Mouse (Mus musculus) midbrain, embryonic 10.5 days (tissue): Measurements from ENCODE around the gene Slc48a1. TPM values are rescaled to one million over a fixed set of nuclear protein-coding genes. Genes with fewer than 3 reads are reported as not detected.

Source experiments
- DNase-seq: peaks from one replicate; pipeline ENCODE4 v3.0.0-alpha.2; 2017; ENCODE audit warnings: low spot score
- H3K27ac ChIP-seq: fragments of 300-500 bp; sonication (generic); replicated peaks from 2 replicates; pipeline ENCODE4 v1.5.1; 2016; ENCODE audit warnings: mild to moderate bottlenecking
- H3K27me3 ChIP-seq: fragments of 300-500 bp; sonication (generic); 2 replicates; pipeline ENCODE4 v1.6.1; 2016; ENCODE audit warnings: low read depth, mild to moderate bottlenecking; ENCODE audit not compliant: poor library complexity, severe bottlenecking
- H3K36me3 ChIP-seq: fragments of 300-500 bp; sonication (generic); 2 replicates; pipeline ENCODE4 v1.6.1; 2016; ENCODE audit warnings: mild to moderate bottlenecking, moderate library complexity
- H3K4me1 ChIP-seq: fragments of 300-500 bp; sonication (generic); 2 replicates; pipeline ENCODE4 v1.6.1; 2016
- H3K4me3 ChIP-seq: fragments of 300-500 bp; sonication (generic); 2 replicates; pipeline ENCODE4 v1.5.1; 2016; ENCODE audit warnings: mild to moderate bottlenecking, moderate library complexity
- H3K9me3 ChIP-seq: fragments of 300-500 bp; sonication (generic); replicated peaks from 2 replicates; pipeline ENCODE4 v1.6.1; 2016; ENCODE audit warnings: mild to moderate bottlenecking
- WGBS: fragments of 180-500 bp; shearing (Covaris S2); methylation state at CpG from one replicate; pipeline ENCODE4 v1.1.7; 2016; 5-methylcytosine and 5-hydroxymethylcytosine counted together
- polyA plus RNA-seq: library from polyadenylated mRNA; unstranded; fragments of >200 nt; fragmentation: Nextera tagmentation; extraction: Ambion mirVana; gene quantifications from 2 replicates; pipeline ENCODE4 v1.2.1, GENCODE M21; 2016

The Slc48a1 gene
- polyA plus RNA-seq, 1 experiment from 2014 or later, result 30.5 TPM

GRCm38 (mm10) chr15:97837491-97838061, 59.3 kb downstream of the Slc48a1 start:
- Histone ChIP-seq H3K27ac (peak overlapping the region; percentile 39; the same call in 1 of the 2 replicates), H3K4me3 (no peak overlapping the region), H3K4me1 (peaks cover 47% of the 10 kb centered on the region), H3K27me3 (peaks cover 24% of the 10 kb centered on the region), H3K9me3 (no peaks in the 10 kb centered on the region), H3K36me3 (no peaks in the 10 kb centered on the region)
- DNase-seq, result no peak
- 33% methylated on average over 8 of the region's 8 CpGs for WGBS

GRCm38 (mm10) chr15:97838395-97838794, 60.1 kb downstream of the Slc48a1 start:
- H3K27me3 ChIP-seq, result peaks cover 16% of the 10 kb centered on the region
- no peak for DNase-seq
- no peak overlapping the region for H3K27ac ChIP-seq
- no peaks in the 10 kb centered on the region for H3K36me3 ChIP-seq
- WGBS, result 76% methylated on average over 4 of the region's 4 CpGs
- H3K9me3 ChIP-seq, result no peaks in the 10 kb centered on the region
- no peak overlapping the region for H3K4me3 ChIP-seq
- peaks cover 39% of the 10 kb centered on the region for H3K4me1 ChIP-seq

GRCm38 (mm10) chr15:97839012-97839411, 60.7 kb downstream of the Slc48a1 start:
- DNase-seq, result no peak

GRCm38 (mm10) chr15:97839473-97839872, 61.2 kb downstream of the Slc48a1 start:
- Histone ChIP-seq H3K27ac (no peak overlapping the region), H3K27me3 (0 out of 2 replicates have a peak, but pooled peaks cover 7% of the 10 kb centered on the region), H3K36me3 (no peaks in the 10 kb centered on the region), H3K9me3 (no peaks in the 10 kb centered on the region), H3K4me3 (no peak overlapping the region), H3K4me1 (peaks cover 36% of the 10 kb centered on the region)
- 65% methylated on average over 4 of the region's 4 CpGs for WGBS
- DNase-seq, result no peak

More at GRCm38 (mm10) chr15:97839012-97839411, 60.7 kb downstream of the Slc48a1 start:
- Histone ChIP-seq H3K36me3 (no peaks in the 10 kb centered on the region), H3K27ac (no peak overlapping the region), H3K9me3 (no peaks in the 10 kb centered on the region), H3K4me1 (peaks cover 36% of the 10 kb centered on the region), H3K27me3 (peaks cover 10% of the 10 kb centered on the region), H3K4me3 (no peak overlapping the region)
- 88% methylated on average over 2 of the region's 2 CpGs for WGBS

- H3K27ac ChIP-seq, result 0 out of 2 replicates have a peak overlapping the region, but pooled peaks have one; percentile 38
- peak; percentile 33 for DNase-seq
Measured at GRCm38 (mm10) chr15:97839991-97840455, 61.7 kb downstream of the Slc48a1 start.

GRCm38 (mm10) chr15:97840781-97841180, 62.5 kb downstream of the Slc48a1 start:
- Histone ChIP-seq H3K4me3 (no peak overlapping the region), H3K36me3 (no peaks in the 10 kb centered on the region), H3K27ac (no peak overlapping the region), H3K4me1 (peaks cover 36% of the 10 kb centered on the region), H3K9me3 (no peaks in the 10 kb centered on the region), H3K27me3 (peaks cover 7% of the 10 kb centered on the region; the same call in 1 of the 2 replicates)
- WGBS, result 91% methylated on average over 1 of the region's 1 CpGs
- no peak for DNase-seq

More at GRCm38 (mm10) chr15:97839991-97840455, 61.7 kb downstream of the Slc48a1 start:
- 40% methylated on average over 3 of the region's 3 CpGs for WGBS
- no peaks in the 10 kb centered on the region for H3K36me3 ChIP-seq
- H3K9me3 ChIP-seq, result no peaks in the 10 kb centered on the region
- peaks cover 36% of the 10 kb centered on the region for H3K4me1 ChIP-seq
- H3K27me3 ChIP-seq, result peaks cover 7% of the 10 kb centered on the region; the same call in 1 of the 2 replicates
- no peak overlapping the region for H3K4me3 ChIP-seq

GRCm38 (mm10) chr15:97841383-97841782, 63.1 kb downstream of the Slc48a1 start:
- no peak overlapping the region for H3K27ac ChIP-seq
- WGBS, result 92% methylated on average over 6 of the region's 6 CpGs
- no peak for DNase-seq
- H3K4me3 ChIP-seq, result no peak overlapping the region
- peaks cover 4% of the 10 kb centered on the region; the same call in 1 of the 2 replicates for H3K27me3 ChIP-seq
- peaks cover 31% of the 10 kb centered on the region for H3K4me1 ChIP-seq
- H3K9me3 ChIP-seq, result no peaks in the 10 kb centered on the region
- H3K36me3 ChIP-seq, result no peaks in the 10 kb centered on the region

- H3K27ac ChIP-seq, result no peak overlapping the region
- DNase-seq, result no peak
- no peak overlapping the region for H3K4me3 ChIP-seq
- no peaks in the 10 kb centered on the region for H3K9me3 ChIP-seq
- peaks cover 27% of the 10 kb centered on the region for H3K4me1 ChIP-seq
- H3K36me3 ChIP-seq, result no peaks in the 10 kb centered on the region
- H3K27me3 ChIP-seq, result no peaks in the 10 kb centered on the region; the same call in 1 of the 2 replicates
- 92% methylated on average over 6 of the region's 6 CpGs for WGBS
Measured at GRCm38 (mm10) chr15:97842058-97842457, 63.7 kb downstream of the Slc48a1 start.

Other genes starting within 250 kb of the Slc48a1 start
- gene Rpap3, start 72.7 kb upstream of the Slc48a1 start, polyA plus RNA-seq, result 40.4 and 41.7 TPM in 2 replicates
- 0.12 and 0.26 TPM in 2 replicates for gene Endou, start 47.2 kb upstream of the Slc48a1 start, polyA plus RNA-seq
- gene Rapgef3, start 10.5 kb upstream of the Slc48a1 start, polyA plus RNA-seq, result 5.3 and 6.0 TPM in 2 replicates
- gene Hdac7, start 66.0 kb downstream of the Slc48a1 start, polyA plus RNA-seq, result 23.9 and 24.7 TPM in 2 replicates
- gene Vdr, start 132.1 kb downstream of the Slc48a1 start, polyA plus RNA-seq, result 0.72 and 1.0 TPM in 2 replicates
- 55.6 and 61.1 TPM in 2 replicates for gene Tmem106c, start 185.7 kb downstream of the Slc48a1 start, polyA plus RNA-seq
- 142 and 151 TPM in 2 replicates for gene Col2a1, start 226.2 kb downstream of the Slc48a1 start, polyA plus RNA-seq